Mouse (Mus musculus) neural tube, embryonic 11.5 days (tissue): ENCODE data around the gene Samd4b. TPM values are rescaled to one million over a fixed set of nuclear protein-coding genes. Genes with fewer than 3 reads are reported as not detected.

ENCODE experiments used
- microRNA-seq: library from miRNA; unstranded; fragments of <30 nt; microRNA quantifications from one replicate; pipeline ENCODE4, GENCODE M21; 2016
- polyA plus RNA-seq: library from polyadenylated mRNA; unstranded; fragments of >200 nt; fragmentation: Nextera tagmentation; extraction: Ambion mirVana; gene quantifications from 2 replicates; pipeline ENCODE4 v1.2.1, GENCODE M21; 2014

Samd4b gene
- polyA plus RNA-seq, 1 experiment from 2014 or later, result 37.8 TPM

Small RNAs within 50 kb of the gene (microRNA-seq; reads per million reads assigned to microRNA genes)
- gene Mir7049, result 0.78 reads per million

Other genes with a start within 250 kb of the Samd4b start
- gene Rps16, start 247.5 kb downstream of the Samd4b start, polyA plus RNA-seq, result 780 and 827 TPM in 2 replicates
- gene Plekhg2, start 225.5 kb downstream of the Samd4b start, polyA plus RNA-seq, result 50.5 and 54.5 TPM in 2 replicates
- 4.3 and 5.1 TPM in 2 replicates for gene Zfp36, start 217.9 kb downstream of the Samd4b start, polyA plus RNA-seq
- gene Med29, start 205.4 kb downstream of the Samd4b start, polyA plus RNA-seq, result 45.8 and 48.8 TPM in 2 replicates
- gene Paf1, start 205.2 kb downstream of the Samd4b start, polyA plus RNA-seq, result 71.7 and 78.0 TPM in 2 replicates
- gene Gmfg, start 160.7 kb downstream of the Samd4b start, polyA plus RNA-seq, result 6.5 and 7.4 TPM in 2 replicates
- gene Lrfn1, start 146.2 kb downstream of the Samd4b start, polyA plus RNA-seq, result 7.6 and 9.9 TPM in 2 replicates
- not detected in 2 replicates for gene Ifnl2, start 87.7 kb downstream of the Samd4b start, polyA plus RNA-seq
- not detected in 2 replicates for gene Ifnl3, start 75.3 kb downstream of the Samd4b start, polyA plus RNA-seq
- not detected in 2 replicates for gene Sycn, start 57.3 kb downstream of the Samd4b start, polyA plus RNA-seq
- 0.15 TPM in 1 of 2 replicates, not detected in the other for gene Nccrp1, start 50.9 kb downstream of the Samd4b start, polyA plus RNA-seq
- 31.1 and 33.9 TPM in 2 replicates for gene Pak4, start within 50 bp of the Samd4b start, polyA plus RNA-seq
- gene Acp7, start 33.2 kb upstream of the Samd4b start, polyA plus RNA-seq, result not detected in 2 replicates
- gene Fbxo27, start 94.7 kb upstream of the Samd4b start, polyA plus RNA-seq, result 5.3 and 6.0 TPM in 2 replicates
- gene Fbxo17, start 118.7 kb upstream of the Samd4b start, polyA plus RNA-seq, result 7.3 and 7.7 TPM in 2 replicates
- 128 and 129 TPM in 2 replicates for gene Mrps12, start 143.7 kb upstream of the Samd4b start, polyA plus RNA-seq
- 28.8 and 32.4 TPM in 2 replicates for gene Sars2, start 143.8 kb upstream of the Samd4b start, polyA plus RNA-seq
- gene Ccer2, start 158.0 kb upstream of the Samd4b start, polyA plus RNA-seq, result 1.1 and 1.9 TPM in 2 replicates
- 73.0 and 77.0 TPM in 2 replicates for gene Sirt2, start 168.6 kb upstream of the Samd4b start, polyA plus RNA-seq
- gene Nfkbib, start 169.4 kb upstream of the Samd4b start, polyA plus RNA-seq, result 49.7 and 57.3 TPM in 2 replicates
- 2.6 and 2.8 TPM in 2 replicates for gene Rinl, start 190.8 kb upstream of the Samd4b start, polyA plus RNA-seq
- 320 and 326 TPM in 2 replicates for gene Hnrnpl, start 210.4 kb upstream of the Samd4b start, polyA plus RNA-seq
- gene Ech1, start 227.1 kb upstream of the Samd4b start, polyA plus RNA-seq, result 88.7 and 90.9 TPM in 2 replicates
- gene Lgals4, start 235.7 kb upstream of the Samd4b start, polyA plus RNA-seq, result 1.5 and 1.8 TPM in 2 replicates